Mouse (Mus musculus) E14TG2a.4 (cell line): ENCODE data around the gene Zkscan2.

Source experiments
- H3K27me3 ChIP-seq: 2 replicates; pipeline ENCODE4 v1.6.1; 2014; ENCODE audit warnings: low read length, control low read depth; ENCODE audit not compliant: insufficient read depth
- H3K36me3 ChIP-seq: 2 replicates; pipeline ENCODE4 v1.6.1; 2014; ENCODE audit warnings: low read length, control low read depth; ENCODE audit not compliant: insufficient read depth
- H3K4me1 ChIP-seq: replicated peaks from 2 replicates; pipeline ENCODE4 v1.6.1; 2014; ENCODE audit warnings: low read depth, low read length, control low read depth
- H3K4me3 ChIP-seq: replicated peaks from 2 replicates; pipeline ENCODE4 v1.5.1; 2014; ENCODE audit warnings: mild to moderate bottlenecking, low read length
- H3K9me3 ChIP-seq: 2 replicates; pipeline ENCODE4 v1.6.1; 2014; ENCODE audit warnings: low read length, control low read depth
- CTCF ChIP-seq: conservative IDR thresholded peaks from 2 replicates; pipeline ENCODE4 v1.5.1; 2014; ENCODE audit warnings: low read length
- NANOG ChIP-seq: IDR thresholded peaks from 2 replicates; pipeline ENCODE4 v1.6.1; 2014; ENCODE audit warnings: borderline replicate concordance, low read length, mixed read lengths
- POU5F1 ChIP-seq: IDR thresholded peaks from 2 replicates; pipeline ENCODE4 v1.6.1; 2014; ENCODE audit warnings: low read length, borderline replicate concordance

Gene Zkscan2

DNA sequence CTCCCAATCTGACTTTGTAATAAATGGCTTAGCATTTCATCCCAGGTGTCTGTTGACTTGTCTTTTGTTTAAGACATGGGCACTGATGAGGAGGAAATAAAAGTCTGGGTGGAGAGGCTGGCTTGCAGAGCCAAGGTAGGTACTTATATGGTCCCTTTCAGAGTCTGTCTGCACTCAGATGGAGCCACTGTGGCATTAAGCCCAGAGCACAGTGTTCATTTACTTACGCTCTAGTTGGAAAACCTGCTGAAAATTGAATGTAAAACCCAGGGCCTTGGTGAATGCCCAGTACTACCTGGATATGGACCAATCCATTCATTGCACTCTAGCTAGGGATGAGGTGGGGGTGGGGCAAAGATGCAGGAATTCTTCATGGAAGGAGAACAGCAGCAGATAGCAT, 32.3 kb downstream of the Zkscan2 start:
- Histone ChIP-seq H3K27me3 (peaks cover 4% of the 10 kb centered on the region; the same call in 1 of the 2 replicates), H3K4me3 (no peak overlapping the region), H3K36me3 (no peaks in the 10 kb centered on the region), H3K4me1 (no peaks in the 10 kb centered on the region), H3K9me3 (peaks cover 8% of the 10 kb centered on the region; the same call in 1 of the 2 replicates)
- TF ChIP-seq NANOG (no peak), POU5F1 (no peak), CTCF (no peak)

DNA sequence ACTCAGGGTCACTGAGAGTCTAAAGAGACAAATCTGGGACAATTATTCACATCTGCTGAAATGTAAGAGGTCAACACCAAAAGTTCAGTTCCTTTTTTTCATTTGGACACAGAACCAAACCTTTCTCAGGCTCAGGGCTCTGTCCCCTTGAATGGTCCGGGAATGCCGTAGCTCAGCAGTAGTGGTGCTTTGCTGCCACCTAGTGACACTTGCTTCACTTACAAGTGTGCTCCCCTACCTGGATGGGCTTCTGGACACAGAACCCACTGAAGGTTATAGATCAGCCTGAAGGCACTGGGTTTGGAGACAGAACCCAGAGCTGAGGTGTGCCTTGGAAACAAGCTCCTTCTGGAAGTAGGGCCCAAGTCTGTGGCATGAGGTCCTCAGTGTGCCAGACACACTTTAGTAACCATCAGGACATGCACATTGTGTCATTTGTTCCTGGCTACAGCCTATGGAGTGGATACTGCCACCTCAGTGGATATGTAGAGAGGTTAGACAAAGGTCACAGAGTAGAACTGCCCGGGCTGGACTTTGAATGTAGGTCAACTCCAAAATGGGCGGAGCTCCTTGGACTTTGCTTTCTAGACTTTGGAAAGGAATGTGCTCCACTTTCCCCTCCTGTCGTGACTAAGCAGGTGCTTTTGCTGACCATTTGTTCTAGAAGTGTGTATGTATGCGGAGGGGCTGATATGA, 34.4 kb downstream of the Zkscan2 start:
- Histone ChIP-seq H3K4me3 (no peak overlapping the region), H3K27me3 (peaks cover 4% of the 10 kb centered on the region; the same call in 1 of the 2 replicates), H3K36me3 (no peaks in the 10 kb centered on the region), H3K9me3 (no peaks in the 10 kb centered on the region), H3K4me1 (0 out of 2 replicates have a peak, but pooled peaks cover 9% of the 10 kb centered on the region)
- TF ChIP-seq POU5F1 (no peak), NANOG (no peak), CTCF (peak; percentile 56)

DNA sequence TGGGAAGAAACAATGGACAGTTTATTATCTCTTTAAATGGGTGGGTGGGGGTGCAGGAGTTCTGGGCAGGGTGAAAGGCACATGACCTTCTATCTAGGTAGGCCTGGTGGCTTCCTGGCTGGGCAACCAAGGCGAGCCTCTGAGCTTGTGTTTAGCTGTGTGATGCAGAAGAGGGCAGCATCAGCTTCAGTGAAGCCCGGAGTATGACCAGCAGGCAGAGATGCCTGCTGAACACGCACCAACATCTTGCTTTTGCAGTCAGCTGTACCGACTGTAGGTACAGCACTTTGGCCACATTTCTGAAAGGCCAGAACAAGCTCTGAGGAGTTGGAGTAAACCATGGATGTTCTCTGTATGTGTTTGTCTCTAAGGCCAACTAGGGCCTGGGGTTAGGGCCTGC, 36.7 kb downstream of the Zkscan2 start:
- Histone ChIP-seq H3K4me1 (0 out of 2 replicates have a peak, but pooled peaks cover 9% of the 10 kb centered on the region), H3K4me3 (no peak overlapping the region), H3K36me3 (no peaks in the 10 kb centered on the region), H3K27me3 (peaks cover 4% of the 10 kb centered on the region; the same call in 1 of the 2 replicates), H3K9me3 (no peaks in the 10 kb centered on the region)
- no peak for TF ChIP-seq CTCF
- no peak for TF ChIP-seq POU5F1
- TF ChIP-seq NANOG: no peak

DNA sequence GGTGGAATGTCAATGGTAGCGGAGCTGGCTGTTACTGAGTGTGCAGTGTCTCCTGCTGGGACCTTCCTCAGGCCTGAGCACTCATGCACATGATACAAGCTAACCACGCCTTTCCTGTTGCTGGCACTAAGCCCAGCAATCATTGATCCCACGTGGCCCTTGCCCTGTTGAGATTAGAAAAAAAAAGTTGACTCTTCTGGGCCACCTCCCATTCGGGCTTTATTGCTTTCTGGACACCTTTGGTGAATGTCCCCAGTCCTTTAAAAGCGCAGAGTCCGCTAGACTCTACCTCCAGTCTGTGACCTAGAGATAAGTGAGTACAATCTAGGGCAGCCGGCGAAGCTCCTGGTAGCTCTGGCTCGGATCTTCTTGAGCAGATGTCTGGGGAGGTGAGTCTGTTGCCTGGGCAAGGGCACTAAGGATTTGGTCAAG, 38.2 kb downstream of the Zkscan2 start, which contains the start of gene Aqp8:
Gene Aqp8, plus strand, starts transcription at position 222 of the 432 bp plus-strand sequence.
- H3K27me3 ChIP-seq: peaks cover 4% of the 10 kb centered on the region; the same call in 1 of the 2 replicates

DNA sequence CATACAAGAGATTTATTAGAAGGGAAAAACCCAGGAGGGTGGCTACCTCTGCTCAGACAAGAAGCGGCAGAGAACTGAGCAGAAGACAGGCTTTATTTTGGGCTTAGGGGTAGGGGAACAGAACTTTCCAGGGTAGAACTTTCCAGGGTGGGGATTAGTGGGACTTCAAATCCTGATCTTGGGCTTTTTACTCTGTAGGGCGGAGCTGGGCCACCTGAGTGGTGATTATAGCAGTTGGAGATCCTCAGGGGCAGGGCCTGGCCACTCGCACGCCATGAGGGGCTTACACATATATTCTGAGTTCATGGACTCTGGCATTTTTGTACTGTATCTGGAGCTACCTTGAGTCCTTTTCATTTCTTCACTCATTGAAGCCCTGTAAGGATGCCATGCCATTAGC, 38.9 kb downstream of the Zkscan2 start:
- no peaks in the 10 kb centered on the region for H3K36me3 ChIP-seq
- 0 out of 2 replicates have a peak, but pooled peaks cover 9% of the 10 kb centered on the region for H3K4me1 ChIP-seq
- H3K27me3 ChIP-seq: peaks cover 4% of the 10 kb centered on the region; the same call in 1 of the 2 replicates
- TF ChIP-seq NANOG (no peak), CTCF (no peak), POU5F1 (no peak)
- H3K9me3 ChIP-seq: no peaks in the 10 kb centered on the region
- H3K4me3 ChIP-seq: no peak overlapping the region

More for the DNA sequence above, 38.2 kb downstream of the Zkscan2 start, which contains the start of gene Aqp8:
- no peaks in the 10 kb centered on the region for H3K9me3 ChIP-seq
- H3K4me3 ChIP-seq: no peak within 1 kb of the TSS
- no peak for TF ChIP-seq NANOG
- TF ChIP-seq CTCF: no peak
- no peaks in the 10 kb centered on the region for H3K36me3 ChIP-seq
- 0 out of 2 replicates have a peak, but pooled peaks cover 9% of the 10 kb centered on the region for H3K4me1 ChIP-seq

DNA sequence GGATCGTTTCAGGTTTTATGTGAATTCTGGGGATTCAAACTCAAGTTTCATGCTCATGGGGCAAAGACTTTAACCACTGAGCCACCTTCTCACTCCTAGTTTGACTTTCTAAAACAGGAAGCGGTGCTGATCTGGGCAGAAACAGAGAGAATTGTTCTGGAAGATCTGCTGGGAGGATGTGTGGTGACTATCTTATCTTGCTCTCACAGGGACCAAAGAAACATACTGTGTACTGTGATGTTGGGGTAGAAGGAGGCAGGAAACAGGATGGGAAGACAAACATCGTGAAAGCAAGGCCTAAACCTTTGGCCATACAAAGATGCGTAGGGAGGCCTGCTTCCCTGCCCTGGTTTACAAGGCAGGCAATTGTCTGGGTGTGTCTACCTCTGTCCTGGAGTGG, 41.0 kb downstream of the Zkscan2 start:
- Histone ChIP-seq H3K36me3 (no peaks in the 10 kb centered on the region), H3K9me3 (no peaks in the 10 kb centered on the region), H3K4me1 (0 out of 2 replicates have a peak, but pooled peaks cover 9% of the 10 kb centered on the region), H3K27me3 (peaks cover 4% of the 10 kb centered on the region; the same call in 1 of the 2 replicates), H3K4me3 (no peak overlapping the region)
- no peak for TF ChIP-seq CTCF
- no peak for TF ChIP-seq NANOG
- TF ChIP-seq POU5F1: no peak

DNA sequence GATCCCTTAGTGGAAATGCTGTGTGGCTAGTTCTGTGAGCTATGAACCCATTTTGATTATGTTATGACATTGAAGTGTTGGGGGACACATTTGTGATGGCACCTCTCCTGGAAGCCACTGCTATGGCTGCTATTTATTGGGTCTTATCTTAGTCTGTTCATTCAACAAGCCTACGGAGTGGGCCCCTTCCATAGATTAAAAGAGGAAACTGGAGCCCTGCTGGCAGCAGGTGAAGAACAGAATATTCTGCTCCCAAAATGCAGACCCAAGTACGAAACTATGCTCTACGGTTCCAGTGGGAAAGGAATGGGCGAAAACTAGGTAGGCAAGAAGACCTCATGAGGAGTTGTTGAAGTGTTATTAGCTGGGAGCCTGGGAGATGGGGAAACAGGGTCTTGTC, 41.9 kb downstream of the Zkscan2 start:
- no peaks in the 10 kb centered on the region for H3K27me3 ChIP-seq
- 0 out of 2 replicates have a peak, but pooled peaks cover 9% of the 10 kb centered on the region for H3K4me1 ChIP-seq
- TF ChIP-seq NANOG (no peak), POU5F1 (no peak), CTCF (no peak)
- H3K4me3 ChIP-seq: no peak overlapping the region
- H3K36me3 ChIP-seq: no peaks in the 10 kb centered on the region
- no peaks in the 10 kb centered on the region for H3K9me3 ChIP-seq

DNA sequence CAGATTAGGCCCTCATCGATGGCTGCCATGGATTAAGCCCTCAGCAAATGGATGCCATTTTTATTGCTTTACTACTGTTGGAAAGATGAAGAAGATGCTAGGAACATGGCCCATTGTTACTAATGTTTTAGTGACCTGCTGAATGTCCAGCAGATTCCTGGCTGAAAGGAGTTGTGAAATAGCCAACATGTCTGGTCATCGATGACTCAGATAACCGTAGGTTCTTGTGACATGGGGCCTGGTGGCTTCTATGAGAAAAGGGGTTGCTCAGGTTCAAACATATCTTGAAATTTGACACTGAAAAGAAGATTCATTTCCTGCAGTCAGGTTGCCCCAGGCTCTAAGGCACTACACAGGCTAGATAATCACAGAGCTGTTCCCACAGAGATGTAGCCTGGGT, 45.2 kb downstream of the Zkscan2 start:
- no peaks in the 10 kb centered on the region for H3K4me1 ChIP-seq
- no peaks in the 10 kb centered on the region for H3K27me3 ChIP-seq
- no peaks in the 10 kb centered on the region for H3K36me3 ChIP-seq
- no peaks in the 10 kb centered on the region for H3K9me3 ChIP-seq
- H3K4me3 ChIP-seq: no peak overlapping the region
- TF ChIP-seq NANOG: no peak
- TF ChIP-seq CTCF: no peak
- TF ChIP-seq POU5F1: no peak

DNA sequence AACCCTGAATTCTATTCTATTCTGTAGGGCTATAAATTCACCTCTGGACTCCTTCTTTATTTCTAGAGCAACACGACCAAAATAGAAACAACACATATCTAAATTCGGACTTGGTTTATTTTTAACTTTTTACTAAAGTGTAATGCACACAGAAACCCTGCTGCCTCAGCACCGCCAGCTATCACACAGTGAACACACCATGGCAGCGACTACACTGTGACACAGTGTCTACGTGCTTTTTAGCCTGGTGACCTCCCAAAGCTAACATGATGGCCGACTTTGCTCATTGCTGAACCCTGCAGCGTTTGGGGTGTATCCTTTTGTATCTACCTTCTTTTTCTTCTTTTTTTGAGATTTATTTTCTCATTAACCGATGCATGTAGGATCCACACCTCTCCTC, 47.2 kb downstream of the Zkscan2 start:
- Histone ChIP-seq H3K4me1 (0 out of 2 replicates have a peak, but pooled peaks cover 2% of the 10 kb centered on the region), H3K9me3 (peaks cover 6% of the 10 kb centered on the region), H3K36me3 (no peaks in the 10 kb centered on the region), H3K4me3 (no peak overlapping the region), H3K27me3 (no peaks in the 10 kb centered on the region)
- TF ChIP-seq CTCF (no peak), POU5F1 (no peak), NANOG (no peak)
